Mouse (Mus musculus) A20 (cell line): Measurements from ENCODE around the gene Rab43.

Source experiments
- DNase-seq: peaks from one replicate; pipeline ENCODE4 v3.0.0-alpha.2; 2011; ENCODE audit warnings: low read depth, low spot score

The Rab43 gene

DNA sequence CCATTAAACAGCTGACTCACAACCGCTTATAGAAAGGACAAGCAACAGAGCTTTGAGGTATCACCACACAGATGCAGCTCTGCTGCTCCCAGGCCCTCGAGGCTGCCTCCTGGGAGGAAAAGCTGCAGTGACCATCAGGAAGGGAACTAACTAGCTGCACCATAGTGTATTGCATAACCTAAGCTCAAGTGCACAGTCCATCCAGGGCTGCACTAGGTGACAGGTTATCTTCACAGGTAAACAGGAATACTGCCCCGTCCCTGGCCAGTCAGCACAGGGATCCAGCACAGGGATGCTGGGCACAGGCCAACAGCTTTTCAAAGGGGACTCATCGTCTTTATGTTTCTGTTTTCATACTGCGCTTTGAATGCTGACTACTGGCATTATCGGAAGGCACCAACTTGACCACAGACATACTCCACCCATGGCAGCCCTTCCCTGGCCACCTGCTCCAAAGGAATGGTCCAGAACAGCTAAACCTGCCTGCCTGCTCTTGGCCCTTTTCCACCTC, 2.3 kb downstream of the Rab43 start:
- DNase-seq: peak; percentile 43

DNA sequence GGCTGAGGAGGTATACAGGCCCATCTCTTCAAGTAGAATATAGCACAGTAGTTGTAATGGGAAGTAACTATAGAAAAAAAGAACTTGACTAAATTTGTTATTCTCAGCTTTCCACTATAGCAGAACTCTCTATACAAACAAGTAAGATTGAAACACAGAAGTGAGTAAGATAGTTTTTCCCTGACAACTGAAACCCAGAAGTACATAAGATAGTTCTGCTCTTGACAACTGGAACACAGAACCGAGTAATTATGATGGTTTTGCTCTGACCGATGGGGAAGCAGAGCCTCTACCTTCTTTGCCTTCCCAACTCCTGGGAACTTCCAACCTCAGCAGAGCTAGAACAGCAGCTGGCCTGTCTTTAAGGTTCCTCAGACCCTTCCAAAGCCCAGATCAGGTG, 2.8 kb downstream of the Rab43 start:
- peak; percentile 66 for DNase-seq

DNA sequence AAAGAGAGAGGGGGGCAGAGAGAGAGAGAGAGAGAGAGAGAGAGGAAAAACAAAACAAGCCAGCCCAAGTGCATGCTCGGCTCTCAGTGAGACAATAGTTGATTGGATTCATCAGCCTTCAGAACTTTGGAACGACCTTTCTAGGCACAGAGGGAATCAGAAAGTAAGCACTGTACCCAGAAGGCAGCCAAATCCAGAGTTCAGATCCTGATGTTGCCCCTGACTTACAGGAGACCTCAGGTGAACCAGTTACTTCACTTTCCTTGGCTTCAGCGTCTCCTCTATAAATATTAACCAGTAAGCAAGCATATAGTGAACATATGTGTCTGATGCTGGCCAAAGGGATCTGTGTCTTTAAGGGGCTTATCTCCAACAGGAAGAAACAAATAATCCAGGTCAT, 3.4 kb downstream of the Rab43 start:
- no peak for DNase-seq

DNA sequence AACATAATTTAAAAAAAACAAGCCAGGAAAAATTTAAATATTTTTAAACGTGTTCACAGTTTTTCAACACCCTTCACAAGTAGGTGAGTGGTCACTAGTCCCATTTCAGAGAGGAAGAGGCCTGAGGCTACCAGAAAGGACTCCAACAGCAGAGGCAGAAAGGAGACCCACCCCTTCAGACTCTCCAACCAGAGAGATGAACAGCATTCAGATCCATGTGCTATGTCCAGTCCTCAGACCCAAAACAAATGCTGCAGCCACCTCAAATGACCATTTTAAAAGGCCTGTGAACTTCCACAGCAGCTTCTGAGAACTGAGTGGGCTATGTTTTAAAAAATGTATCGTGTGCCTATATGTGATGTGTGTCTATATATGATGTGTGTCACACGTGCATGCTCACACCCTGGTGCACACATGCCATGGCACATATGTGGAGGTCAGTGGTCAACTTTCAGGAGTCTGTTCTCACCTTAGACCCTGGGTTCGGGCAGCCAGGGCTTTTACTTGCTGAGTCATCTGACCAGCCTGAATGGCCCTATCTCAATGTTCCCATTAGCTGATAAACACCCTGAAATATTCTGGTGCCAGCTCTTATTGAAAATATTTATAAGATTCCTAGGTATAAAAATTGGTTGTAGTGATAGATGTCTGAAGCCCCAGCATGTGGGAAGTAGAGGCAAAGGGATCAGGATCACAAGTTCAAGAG, 4.1 kb downstream of the Rab43 start:
- DNase-seq: no peak

DNA sequence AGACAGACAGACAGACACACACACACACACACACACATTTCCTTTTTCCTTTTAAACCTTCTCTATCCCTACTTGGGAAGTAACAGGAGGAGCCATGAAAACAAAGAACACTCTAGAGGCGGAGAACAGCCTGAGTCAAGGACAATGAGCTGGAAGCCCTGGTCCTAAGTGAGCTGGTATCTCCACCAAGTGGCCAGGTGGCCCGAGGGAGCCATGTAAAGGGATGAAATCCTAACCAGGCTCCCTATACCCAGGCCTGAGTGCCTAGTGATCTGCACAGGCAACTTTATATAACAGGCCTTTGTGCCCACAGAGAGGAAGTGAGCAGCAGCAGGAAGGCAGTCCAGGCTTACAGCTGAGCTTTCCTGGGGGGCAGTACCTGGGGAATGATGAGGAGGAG, 5.1 kb downstream of the Rab43 start:
- no peak for DNase-seq

DNA sequence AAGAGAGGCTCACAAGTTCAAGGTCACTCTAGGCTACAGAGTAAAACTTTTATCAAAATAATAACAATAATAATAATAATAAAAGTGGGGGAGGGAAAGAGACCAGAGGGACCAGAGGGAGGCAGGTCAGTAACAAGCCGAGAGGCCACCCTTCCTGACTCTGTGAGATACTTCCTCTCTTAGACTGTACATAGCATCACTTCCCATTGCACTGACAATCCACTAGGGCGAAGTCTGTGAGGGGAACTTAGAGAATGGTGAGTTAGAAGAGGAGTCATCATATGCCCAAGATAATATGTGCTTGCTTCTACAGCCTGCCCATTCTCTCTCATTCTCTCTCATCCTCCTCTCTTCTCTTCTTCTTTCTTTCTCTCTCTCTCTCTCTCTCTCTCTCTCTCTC, 5.9 kb downstream of the Rab43 start:
- peak; percentile 45 for DNase-seq

DNA sequence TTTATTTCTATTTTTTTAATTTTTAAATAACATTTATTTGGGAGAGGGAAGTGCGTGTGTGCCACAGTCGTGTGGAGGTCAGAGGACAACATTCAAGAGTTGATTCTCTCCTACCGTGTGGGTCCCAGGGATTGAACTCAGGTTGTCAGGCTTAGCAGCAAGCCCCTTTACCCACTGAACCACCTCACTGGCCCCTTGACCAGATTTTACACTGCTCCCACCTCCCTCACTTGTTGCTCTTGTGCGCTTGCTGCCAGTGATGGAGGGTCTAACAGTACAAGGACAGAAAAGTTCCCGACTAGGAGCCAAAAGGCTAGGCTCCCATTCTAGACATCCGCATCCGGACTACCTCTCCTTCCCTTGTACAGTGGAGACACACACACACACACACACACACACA, 6.5 kb downstream of the Rab43 start:
- no peak for DNase-seq

DNA sequence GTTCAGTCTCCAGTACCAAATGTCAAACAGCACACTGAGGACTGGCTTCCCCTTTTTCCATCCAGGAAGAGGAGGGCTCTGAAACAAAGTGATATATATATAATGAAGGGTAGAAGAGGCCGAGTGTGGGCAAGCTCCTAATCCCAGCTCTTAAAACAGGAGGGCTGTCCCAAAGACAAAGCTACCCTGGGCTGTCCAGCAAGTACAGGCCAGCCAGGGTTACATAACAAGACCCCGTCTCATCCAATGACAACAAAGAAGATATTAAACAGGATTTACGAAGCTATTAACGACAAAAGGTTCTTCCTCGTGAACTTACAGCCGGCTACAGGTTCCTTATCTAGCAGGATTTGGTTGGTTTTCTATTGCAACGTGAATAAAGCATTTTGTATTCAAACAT, 7.1 kb downstream of the Rab43 start:
- DNase-seq: no peak

DNA sequence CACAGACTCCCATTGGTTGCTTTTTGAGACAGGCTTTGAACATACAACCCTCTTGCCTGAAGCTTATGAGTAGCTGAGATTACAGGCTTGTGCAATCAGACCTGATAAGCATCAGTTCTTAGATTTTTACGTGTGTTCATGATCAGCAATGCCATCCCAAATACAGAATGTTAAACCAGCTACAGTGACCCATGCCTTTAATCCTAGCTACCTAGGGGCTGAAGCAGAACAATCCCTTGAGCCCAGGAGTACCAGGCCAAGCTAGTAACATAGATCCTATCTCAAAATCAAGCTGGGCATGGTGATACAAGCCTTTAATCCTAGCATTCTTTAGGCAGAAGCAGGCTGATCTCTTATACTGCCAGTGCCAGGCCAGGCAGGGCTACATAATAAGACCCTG, 7.9 kb downstream of the Rab43 start:
- no peak for DNase-seq

DNA sequence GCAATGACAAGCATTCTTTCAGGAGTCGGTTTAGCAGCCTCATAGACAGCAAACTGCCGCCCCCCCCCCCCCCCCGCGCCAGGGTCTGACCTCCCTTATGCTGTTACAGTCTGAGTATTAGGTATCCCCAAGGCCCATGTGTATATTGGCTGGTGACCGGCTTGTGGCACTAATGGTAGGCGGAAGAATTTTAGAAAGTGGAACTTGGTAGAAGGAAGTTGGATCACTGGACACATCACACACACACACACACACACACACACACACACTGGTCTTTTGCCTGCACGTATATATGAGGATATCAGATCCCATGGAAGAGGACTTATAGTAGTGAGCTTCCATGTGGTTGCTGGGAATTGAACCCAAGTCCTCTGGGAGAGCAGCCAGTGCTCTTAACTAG, 9.5 kb downstream of the Rab43 start:
- no peak for DNase-seq

DNA sequence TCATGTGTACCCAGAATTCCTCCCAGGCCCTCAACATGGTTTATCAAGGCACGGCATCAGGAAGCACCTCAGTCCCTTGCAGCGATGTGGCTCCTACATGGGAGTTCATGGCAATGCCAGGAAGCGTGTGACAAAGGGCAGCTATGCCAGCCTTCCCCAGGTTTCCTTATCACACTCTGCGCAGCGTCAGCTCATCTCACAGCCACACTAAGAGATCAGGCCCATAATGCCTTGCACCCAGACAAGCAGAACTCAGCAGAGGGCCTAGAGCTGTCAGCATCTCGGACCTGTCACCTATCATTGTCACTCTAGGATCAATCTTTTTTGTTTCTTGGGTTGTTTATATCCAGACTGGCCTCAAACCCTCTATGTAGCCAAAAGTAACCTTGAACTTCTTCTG, 12.4 kb downstream of the Rab43 start:
- DNase-seq: no peak

DNA sequence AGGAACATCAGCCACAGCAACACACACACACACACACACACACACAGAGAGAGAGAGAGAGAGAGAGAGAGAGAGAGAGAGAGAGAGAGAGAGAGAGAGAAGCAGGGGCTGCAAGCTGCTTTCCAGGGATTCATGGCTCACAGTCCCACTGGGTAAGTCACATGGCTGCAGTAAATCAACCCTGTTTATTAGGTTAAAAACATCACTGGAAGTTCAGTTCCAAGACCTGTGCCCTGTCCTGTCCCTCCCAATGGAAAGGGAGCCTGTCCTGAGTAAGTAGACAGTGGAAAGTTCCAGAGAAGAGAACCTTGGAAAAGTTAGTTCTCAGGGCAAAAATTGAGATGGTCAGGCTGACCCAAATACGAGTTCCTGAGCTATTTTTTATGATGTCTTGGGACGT, 14.6 kb downstream of the Rab43 start:
- no peak for DNase-seq

DNA sequence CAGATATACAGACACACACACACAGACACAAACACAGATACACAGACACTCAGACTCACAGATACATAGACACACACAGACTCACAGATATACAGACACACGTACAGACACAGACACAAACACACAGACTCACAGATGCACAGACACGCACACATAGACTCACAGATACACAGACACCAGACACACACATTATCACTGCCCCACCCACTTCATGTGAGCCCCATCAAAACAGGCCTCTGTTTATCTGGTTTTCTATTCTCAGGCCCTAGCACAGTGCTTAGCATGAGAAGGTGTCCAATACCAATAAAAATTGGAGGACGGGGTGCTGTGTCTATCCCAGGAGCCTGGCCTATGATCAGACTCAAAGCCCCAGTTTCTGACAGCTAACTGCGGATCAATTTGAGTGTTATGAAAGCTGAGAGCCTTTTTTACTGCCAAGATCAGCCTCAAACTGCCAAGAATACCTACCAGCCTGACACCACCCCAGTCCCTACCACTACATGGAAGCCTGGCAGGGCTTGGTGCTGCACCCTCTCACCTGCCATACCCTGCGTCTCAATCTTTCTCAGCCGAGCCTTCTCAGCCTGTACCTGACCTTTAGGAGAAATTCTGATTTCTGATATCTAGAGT, 15.6 kb downstream of the Rab43 start:
- DNase-seq: no peak

DNA sequence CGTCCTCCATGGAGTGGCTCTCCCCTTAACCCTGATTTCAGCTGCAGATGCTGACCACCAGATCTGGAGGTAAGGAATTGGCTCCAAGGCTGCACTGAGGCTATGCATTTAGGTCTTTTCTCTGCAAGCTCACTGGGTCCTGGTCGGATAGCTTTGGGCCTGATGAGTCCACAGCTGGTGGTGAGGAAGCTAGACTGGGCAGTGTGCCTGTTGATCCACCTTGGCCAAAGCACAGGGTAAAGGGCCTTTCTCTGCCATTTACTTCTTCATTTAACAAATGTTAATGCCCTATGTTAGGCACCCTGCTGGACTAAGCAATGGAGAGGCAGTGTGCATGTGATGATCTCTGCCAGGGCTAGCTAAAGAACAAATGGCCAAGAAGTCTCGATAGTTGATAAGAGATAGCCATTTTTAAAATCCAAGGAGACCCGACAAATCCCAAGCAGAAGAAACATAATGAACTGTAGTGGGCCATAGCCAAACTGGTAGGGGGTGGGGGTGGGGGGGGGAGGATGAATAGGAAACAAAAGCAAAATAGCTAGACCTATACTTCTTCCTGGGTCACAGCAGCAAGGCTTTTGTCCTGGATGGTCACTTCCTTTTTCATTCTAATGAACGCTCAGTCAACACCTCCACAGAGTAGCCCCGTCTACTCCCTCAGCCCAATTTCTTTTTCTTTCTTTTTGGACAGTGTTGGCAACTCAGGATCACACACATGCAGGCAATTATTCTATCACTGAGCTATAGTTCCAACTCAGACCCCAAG, 16.4 kb downstream of the Rab43 start:
- DNase-seq: no peak

DNA sequence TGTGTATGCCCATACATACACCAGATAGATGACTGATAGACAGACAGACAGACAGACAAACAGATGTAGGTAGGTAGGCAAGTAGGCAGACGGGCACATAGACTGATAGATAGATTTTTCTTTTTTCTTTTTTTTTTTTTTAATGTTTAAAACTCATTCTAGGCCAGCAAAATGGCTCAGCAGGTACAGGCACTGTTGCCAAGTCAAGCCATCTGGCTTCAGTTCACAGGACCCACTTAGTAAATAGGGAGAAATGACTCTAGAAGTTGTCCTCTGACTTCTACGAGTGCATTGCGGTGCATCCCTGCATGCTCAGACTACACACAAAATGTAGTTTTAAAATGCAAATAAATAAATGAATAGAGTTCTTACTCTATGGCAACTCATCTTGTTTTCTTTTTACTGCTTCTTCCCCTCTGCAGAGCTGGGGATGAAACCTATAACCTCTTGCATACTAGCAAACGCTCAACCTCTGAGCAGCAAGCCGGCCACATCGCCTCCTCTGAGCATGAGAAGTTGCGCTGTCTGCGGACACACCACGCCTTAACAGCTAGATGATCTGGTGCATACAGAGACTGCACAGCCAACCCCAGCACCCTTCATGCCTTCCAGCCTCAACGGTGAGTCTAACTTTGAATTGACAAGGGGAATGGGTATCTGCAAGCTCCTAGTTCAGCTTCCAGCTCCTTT, 18.0 kb downstream of the Rab43 start:
- no peak for DNase-seq

DNA sequence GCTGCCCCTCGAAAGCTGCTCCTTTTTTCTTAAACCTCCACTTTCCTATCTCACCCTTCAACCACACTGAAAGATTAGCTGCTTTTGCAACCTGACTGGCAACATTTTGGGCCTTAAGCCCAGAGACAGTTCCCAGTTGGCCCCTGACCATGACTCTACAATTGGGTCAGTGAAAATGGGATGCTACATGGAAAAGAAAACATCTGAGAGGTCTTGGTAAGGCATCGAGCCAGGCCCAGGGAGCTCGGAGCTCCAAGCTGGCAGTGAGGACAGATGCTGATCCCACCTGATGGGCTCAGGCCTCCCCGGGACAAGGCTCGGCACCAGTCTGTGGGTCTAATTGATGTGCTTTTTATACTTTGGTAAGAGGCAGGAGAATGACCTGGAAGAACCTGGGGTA, 20.1 kb downstream of the Rab43 start:
- no peak for DNase-seq

DNA sequence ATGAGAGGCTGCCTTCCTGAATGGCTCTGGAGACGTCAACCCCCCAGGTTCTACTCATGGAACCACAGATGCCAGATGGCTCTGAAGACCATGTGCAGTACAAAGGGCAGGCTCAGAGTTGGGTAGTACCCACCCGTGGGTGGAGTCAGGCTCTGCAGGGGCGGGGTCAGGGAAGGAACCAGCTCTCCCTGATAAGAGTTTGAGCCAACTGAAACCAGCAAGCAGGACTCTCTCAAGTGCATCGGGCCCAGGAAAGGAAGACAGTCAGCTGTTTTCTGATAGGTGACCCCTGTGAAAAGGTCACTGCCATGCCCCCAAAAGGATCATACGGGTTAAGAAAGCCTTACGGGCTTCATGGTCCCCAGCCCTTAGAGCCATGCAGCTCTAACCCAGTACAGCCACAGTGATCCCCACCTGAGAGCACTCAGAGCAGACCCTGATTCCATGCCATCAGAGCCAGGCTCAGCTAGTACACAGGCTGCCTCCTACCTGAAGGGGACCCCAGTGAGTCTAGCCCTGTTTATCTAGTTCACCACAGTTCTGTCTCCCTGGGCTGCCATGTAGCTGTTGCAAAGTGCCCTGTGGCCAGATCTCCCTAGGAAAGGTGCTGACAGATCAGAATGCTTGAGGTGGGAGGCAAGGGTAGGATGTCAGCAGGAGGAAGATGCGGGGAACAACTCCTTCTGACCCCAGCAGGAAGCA, 21.0 kb downstream of the Rab43 start:
- no peak for DNase-seq

DNA sequence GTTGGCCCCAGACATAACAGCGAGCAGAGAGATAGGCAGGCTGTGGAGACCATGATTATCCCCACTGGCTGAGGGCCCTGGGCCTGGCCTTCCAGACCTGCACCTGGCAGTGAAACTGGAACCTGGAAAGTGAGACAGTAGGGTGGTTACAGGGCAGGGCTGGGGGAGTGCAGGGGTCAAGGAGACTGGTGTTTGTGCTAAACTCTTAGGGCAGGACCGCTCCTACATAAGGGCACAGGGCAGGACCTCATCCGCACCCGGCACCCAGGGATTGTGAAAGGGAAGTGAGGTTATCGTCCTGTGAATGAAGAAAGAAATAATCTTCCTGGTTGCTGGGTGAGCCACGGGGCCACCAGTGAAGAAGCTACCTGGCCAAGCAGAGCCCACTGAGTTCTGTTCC, 22.2 kb downstream of the Rab43 start:
- no peak for DNase-seq

DNA sequence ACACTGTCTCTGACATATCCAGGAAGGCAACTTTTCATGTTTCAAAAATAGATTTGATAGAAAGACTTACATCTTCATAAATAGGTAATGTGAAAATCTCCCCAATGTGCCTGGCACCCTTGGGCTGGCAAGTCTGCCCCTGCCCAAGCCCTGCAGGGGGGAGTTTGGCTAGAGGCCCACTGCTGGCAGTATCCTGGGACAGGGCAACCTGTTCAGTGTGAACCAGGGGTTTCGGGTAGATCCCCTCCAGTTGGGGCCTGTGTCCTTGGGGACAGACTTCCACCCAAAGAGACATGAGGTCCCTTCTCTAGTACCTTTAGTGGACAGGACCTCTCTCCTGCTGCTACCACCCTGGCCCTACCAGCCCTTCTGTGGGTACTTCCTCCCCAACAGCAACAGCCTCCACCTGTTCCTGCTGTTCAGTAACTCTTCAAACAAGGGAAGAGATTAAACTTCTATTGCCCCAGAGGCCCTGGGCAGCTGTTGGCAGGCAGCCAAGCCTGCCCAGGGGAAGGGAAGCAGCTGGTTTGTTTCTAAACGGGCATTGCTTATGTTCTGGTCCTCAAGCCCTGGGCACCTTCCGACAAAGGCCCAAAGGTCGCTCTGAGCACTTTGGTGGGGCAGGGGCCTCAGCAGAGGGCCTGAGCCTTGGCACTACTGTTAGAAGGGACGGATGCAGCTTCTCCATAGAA, 22.9 kb downstream of the Rab43 start:
- DNase-seq: peak; percentile 37

DNA sequence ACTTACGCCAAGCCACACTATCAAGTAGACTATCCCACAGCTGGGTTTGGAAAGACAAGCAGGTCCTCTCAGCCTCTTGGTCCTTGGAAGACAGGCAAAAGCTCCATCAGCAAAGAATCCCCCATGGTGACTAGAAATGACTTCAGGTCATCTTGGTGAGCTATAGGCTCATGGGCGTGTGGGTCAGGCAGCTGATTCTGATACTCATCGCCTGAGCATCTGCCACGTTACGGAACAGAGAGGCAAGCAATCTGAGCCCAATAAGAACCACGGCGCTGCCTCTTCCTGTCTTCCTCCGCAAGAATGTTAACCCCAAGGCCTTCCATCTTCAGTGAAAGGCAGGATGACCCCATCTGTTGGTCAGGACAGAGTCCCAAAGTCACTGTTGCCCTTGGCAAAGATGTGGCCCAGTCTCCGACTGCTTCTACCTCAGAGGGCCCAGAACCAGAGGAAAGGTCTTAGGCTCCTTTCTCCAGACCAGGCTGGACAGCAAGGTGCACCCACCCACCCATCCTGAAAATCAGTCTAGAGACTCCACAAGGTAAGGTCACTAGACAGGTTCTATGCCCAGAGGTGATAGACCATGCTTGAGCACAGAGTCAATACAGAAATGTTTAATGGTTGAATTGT, 23.6 kb downstream of the Rab43 start:
- no peak for DNase-seq
